Mouse (Mus musculus) erythroid progenitor cell, adult 5-6 weeks (primary cell): ENCODE data around the gene Rgn. TPM values are rescaled to one million over a fixed set of nuclear protein-coding genes. Genes with fewer than 3 reads are reported as not detected.

ENCODE experiments used
- ATAC-seq: replicated peaks from 2 replicates; pipeline ENCODE4 v1.8.0; 2016; ENCODE audit warnings: moderate number of reproducible peaks, mild to moderate bottlenecking, moderate TSS enrichment, inconsistent platforms; ENCODE audit not compliant: poor library complexity, low FRiP score, severe bottlenecking
- total RNA-seq, 2 experiments: library from RNA; stranded (forward) in 1 of 2; stranded (reverse) in 1 of 2; fragments of 150-400 nt in 1 of 2; fragments of 186-747, 209-891 nt in 1 of 2; gene quantifications; 2 replicates each; pipeline versions ENCODE4 v1.2.3 to v1.2.4; 2015 to 2017; ENCODE audit warnings: low replicate concordance in 2 of 2

Rgn gene
- total RNA-seq (2015; ENCODE audit: low replicate concordance) = not detected in 2 replicates
- not detected in 2 replicates for total RNA-seq (2017; ENCODE audit: low replicate concordance)

GRCm38 (mm10) chrX:20549532-20549931 lies at the start of gene Rgn:
Gene Rgn (plus strand): TSS chrX:20549787.
- ATAC-seq = no peak

DNA sequence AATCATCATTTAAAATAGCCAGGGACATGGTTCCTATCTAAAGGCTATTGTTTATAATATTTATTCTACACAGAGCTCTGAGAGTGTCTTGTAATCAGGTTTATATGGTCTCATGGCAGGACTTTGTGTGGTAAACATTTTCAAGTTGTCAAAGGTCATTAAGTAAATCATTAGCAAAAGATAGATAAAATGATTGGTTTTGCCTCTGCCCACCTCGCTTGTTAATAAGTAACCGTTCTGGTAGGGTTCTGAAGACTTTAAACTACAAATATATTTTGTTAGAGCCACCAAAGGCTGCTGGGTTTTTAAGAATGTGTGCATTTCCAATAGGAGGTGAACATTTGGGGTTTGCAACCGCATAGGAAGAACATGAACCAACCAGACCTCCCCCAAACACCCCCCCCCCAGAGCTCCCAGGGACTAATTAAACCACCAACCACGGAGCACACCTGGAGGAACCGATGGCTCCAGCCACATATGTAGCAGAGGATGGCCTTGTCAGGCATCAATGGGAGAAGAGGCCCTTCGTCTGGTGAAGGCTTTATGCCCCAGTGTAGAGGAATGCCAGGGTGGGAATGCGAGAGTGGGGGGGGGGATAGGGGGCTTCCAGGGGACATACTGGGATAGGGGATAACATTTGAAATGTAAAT lies 29.2 kb upstream of the Rgn start:
- no peak for ATAC-seq

DNA sequence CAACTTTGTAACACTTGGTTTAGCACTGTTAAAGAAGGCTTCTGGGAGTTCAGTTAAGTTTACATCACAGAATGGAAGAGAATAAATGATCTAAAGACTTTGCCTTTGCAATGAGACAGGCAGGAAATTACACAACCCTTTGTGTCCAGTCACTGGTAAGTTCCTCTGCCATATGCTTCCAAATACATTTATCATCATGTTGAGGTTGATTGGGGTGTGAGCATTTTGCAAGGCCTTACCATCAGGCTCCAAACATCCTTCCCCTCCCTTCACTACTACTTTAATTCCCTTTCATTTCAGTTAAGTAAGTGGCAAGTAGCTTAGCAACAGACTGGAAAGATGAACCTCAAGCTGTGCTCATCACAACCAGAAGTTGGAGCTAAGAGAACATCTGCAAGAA lies 28.0 kb upstream of the Rgn start:
- ATAC-seq = no peak

DNA sequence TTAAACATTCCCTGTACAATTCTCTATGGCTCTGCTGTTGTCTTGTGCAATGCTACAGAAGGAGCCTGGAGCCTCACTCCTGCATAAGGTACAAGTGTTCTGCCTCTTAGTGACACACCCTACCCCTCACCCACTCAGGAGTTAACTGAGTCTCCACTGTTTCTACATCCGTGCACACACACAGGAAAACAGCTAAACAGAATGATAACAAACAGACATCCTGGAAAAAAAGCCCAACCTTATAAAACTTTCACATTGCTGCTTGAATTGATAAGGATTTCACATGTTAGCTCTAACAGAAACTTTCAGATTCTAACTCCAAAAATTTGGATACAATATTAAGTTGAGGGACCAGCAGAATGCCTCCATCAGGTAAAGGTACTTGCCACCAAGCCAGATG lies 17.0 kb upstream of the Rgn start:
- no peak for ATAC-seq

DNA sequence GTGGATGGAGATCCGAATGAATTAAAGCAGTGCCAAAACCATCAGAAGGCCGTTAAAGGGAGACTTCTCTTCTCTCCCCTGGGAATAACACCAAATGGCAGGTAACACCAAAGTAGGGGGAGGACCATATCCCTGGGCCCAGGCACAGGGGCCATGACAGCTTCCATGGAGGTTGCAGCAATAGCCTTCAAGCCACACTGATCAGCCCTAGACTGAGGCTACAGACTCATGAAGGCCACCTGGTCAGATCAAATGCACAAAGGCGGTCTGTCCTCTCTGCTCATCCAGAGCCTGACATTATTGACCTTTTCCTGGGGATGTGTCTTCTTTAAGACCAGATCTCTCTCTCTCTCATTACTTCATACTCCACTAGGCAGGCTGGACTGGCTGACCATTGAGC lies 5.7 kb upstream of the Rgn start:
- ATAC-seq = no peak

DNA sequence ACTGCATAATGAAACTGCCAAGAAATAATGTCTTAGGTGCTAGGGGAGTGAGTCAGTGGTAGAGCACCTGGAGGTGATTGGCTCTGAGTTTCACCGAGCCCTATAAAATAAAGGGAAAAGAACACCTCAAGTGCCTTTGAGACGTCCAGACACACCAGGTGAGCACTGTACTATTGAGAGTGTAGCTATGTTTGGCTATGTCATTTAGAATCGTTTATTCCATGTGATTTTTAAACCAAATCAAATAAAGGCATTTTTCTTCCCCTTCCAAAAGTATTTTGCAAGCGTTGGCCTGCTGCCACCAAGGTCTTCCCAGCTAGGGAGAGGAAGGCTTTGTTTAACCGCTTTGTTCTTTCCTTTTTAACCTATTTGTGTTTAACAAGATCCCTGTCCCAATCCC lies 2.0 kb upstream of the Rgn start:
- no peak for ATAC-seq

GRCm38 (mm10) chrX:20548011-20548879 lies 1.3 kb upstream of the Rgn start:
- ATAC-seq = no peak

DNA sequence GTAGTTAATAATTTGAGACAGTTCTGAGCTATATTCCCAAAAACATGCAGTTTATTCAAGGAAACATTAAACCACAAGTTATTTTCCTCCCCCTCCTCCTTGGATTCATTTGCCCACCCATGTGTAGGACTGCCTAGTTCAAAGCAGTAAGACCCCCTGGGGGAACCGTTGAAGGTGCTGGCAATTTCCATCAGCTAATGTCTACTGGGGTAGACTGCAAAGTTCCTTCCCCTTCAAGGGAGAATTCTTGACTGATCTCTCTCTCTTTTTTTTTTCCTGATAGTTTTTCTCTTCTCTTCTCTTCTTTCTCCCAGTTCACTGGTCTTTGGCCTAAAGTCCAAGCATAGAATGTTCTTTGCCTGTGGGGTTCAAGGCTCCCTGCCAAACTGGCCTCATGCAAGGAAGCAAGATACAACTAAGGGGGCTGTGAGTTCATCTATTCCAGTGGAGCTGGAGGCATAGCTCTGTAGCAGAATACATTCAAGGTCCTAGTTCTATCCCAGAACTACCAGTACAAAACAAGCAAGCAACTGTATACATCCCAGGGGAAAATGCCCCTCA lies 627 bp upstream of the Rgn start:
- ATAC-seq = no peak

- ATAC-seq = no peak
Measured at GRCm38 (mm10) chrX:20552199-20552598, 2.6 kb downstream of the Rgn start.

DNA sequence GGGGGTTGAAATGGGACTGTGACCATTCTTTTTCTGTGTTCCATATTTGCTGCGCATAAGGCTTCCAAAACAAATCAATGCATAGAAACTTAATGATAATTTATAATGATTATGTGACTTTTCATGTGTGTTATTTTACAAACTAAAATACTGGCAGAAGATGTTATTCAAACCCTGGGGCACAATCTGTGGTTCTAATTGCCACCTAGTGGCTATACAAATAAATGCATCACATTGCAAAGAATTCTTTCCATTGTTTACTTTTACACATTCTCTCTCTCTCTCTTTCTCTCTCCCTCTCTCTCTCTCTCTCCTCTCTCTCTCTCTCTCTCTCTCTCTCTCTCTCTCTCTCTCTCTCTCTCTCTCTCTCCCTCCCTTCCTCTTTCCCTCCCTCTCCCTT lies 12.3 kb downstream of the Rgn start:
- ATAC-seq = no peak

- no peak for ATAC-seq
Measured at GRCm38 (mm10) chrX:20563941-20564340, 14.4 kb downstream of the Rgn start.

DNA sequence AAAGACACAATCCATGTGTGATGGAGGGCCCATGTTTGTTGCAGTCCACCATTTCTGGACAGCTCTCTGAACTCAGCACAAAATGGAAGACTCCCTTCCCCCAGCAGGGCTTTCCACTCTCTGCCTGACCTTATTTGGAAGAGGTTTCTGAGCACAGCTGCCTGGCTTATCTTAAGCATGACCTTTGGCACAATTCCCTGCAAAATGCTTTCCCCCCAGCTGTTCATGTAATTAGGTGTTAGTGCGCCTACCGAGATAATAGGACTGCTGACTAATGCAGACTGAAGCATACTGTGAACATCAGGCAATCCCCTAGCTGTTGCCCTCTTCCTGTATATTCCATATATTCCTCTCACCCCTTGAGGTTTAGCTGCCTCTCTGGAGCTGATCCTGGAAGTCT lies 21.4 kb downstream of the Rgn start:
- ATAC-seq = no peak

- no peak for ATAC-seq
Measured at GRCm38 (mm10) chrX:20572683-20573082, 23.1 kb downstream of the Rgn start.

DNA sequence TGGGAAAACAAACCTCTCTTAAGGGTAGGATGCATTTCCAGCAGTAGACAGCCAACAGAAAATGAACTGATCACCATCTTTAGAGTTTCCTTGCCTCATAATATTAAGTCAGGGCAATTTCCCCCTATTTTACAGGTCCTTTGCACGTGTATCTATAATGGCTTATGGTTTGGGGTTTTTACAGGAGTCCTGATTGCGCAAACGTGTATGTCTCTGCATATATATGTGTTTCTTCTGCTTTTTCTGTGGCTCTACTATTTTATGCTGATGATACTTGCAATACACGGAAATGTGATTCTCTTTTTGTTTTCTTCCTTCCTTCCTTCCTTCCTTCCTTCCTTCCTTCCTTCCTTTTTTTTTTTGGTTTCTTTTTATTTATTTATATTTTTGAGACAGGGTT lies 24.3 kb downstream of the Rgn start:
- ATAC-seq = no peak

DNA sequence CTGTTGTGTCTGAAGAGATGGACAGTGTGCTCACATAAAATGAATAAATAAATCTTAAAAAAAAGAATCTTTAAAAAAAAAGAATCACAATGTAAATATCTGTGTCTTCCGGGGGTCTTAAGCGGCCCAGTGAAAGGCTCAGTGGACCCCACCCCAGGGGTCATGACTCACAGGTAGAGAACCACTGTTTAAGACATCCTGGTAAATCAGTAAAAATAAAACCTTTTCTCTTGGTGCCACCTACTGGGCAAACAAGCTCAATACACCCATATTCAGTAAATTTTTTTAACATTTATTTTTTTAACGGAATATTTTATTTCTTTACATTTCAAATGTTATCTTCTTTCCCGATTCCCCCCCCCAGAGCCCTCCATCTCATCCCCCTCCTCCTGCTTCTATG lies 38.4 kb downstream of the Rgn start:
- ATAC-seq = no peak

- ATAC-seq = no peak
Measured at GRCm38 (mm10) chrX:20608500-20608899, 58.9 kb downstream of the Rgn start.

Other genes with a start within 250 kb of the Rgn start
- gene Rp2, start 185.3 kb upstream of the Rgn start, total RNA-seq (2015; ENCODE audit: low replicate concordance) = 27.4 and 36.5 TPM in 2 replicates
- 31.6 and 36.2 TPM in 2 replicates for gene Rp2, start 185.3 kb upstream of the Rgn start, total RNA-seq (2017; ENCODE audit: low replicate concordance)
- gene Jade3, start 124.1 kb upstream of the Rgn start, total RNA-seq (2015; ENCODE audit: low replicate concordance) = 9.7 and 10.5 TPM in 2 replicates
- 6.8 and 12.6 TPM in 2 replicates for gene Jade3, start 124.1 kb upstream of the Rgn start, total RNA-seq (2017; ENCODE audit: low replicate concordance)
- 28.5 and 33.5 TPM in 2 replicates for gene Rbm10, start 67.7 kb downstream of the Rgn start, total RNA-seq (2015; ENCODE audit: low replicate concordance)
- 38.0 and 51.6 TPM in 2 replicates for gene Rbm10, start 67.7 kb downstream of the Rgn start, total RNA-seq (2017; ENCODE audit: low replicate concordance)
- 87.2 and 95.9 TPM in 2 replicates for gene Ndufb11, start 67.8 kb downstream of the Rgn start, total RNA-seq (2015; ENCODE audit: low replicate concordance)
- gene Ndufb11, start 67.8 kb downstream of the Rgn start, total RNA-seq (2017; ENCODE audit: low replicate concordance) = 30.8 and 55.7 TPM in 2 replicates
- gene Uba1, start 108.5 kb downstream of the Rgn start, total RNA-seq (2015; ENCODE audit: low replicate concordance) = 59.9 and 60.9 TPM in 2 replicates
- gene Uba1, start 108.5 kb downstream of the Rgn start, total RNA-seq (2017; ENCODE audit: low replicate concordance) = 62.3 and 63.2 TPM in 2 replicates
- gene Cdk16, start 138.2 kb downstream of the Rgn start, total RNA-seq (2015; ENCODE audit: low replicate concordance) = 112 and 120 TPM in 2 replicates
- gene Cdk16, start 138.2 kb downstream of the Rgn start, total RNA-seq (2017; ENCODE audit: low replicate concordance) = 56.3 and 60.6 TPM in 2 replicates
- 2.9 and 3.6 TPM in 2 replicates for gene Usp11, start 154.1 kb downstream of the Rgn start, total RNA-seq (2015; ENCODE audit: low replicate concordance)
- gene Usp11, start 154.1 kb downstream of the Rgn start, total RNA-seq (2017; ENCODE audit: low replicate concordance) = 0.64 and 6.4 TPM in 2 replicates
- 33.5 and 35.7 TPM in 2 replicates for gene Araf, start 248.0 kb downstream of the Rgn start, total RNA-seq (2015; ENCODE audit: low replicate concordance)
- 14.0 and 16.5 TPM in 2 replicates for gene Araf, start 248.0 kb downstream of the Rgn start, total RNA-seq (2017; ENCODE audit: low replicate concordance)